Mouse (Mus musculus) frontal cortex, adult 2 months (tissue): Measurements from ENCODE around the gene Pomt2. TPM values are rescaled to one million over a fixed set of nuclear protein-coding genes. Genes with fewer than 3 reads are reported as not detected.

ENCODE experiments used
- polyA plus RNA-seq: library from polyadenylated mRNA; depleted of rRNA; stranded (reverse); fragments of >200 nt; gene quantifications from 2 replicates; pipeline ENCODE4 v1.2.3, GENCODE M21; 2012; rRNA removed

The Pomt2 gene
- polyA plus RNA-seq, 1 experiment: 21.0 TPM

Other genes with a start within 250 kb of the Pomt2 start
- 76.1 and 78.2 TPM in 2 replicates for gene Cipc, start 200.9 kb downstream of the Pomt2 start, polyA plus RNA-seq
- 35.4 and 41.3 TPM in 2 replicates for gene Zdhhc22, start 157.5 kb downstream of the Pomt2 start, polyA plus RNA-seq
- gene Tmem63c, start 126.6 kb downstream of the Pomt2 start, polyA plus RNA-seq: 26.0 and 31.8 TPM in 2 replicates
- 3.2 and 4.2 TPM in 2 replicates for gene Ngb, start 45.4 kb downstream of the Pomt2 start, polyA plus RNA-seq
- gene Gstz1, start 803 bp downstream of the Pomt2 start, polyA plus RNA-seq: 80.2 and 90.2 TPM in 2 replicates
- gene Samd15, start 51.8 kb upstream of the Pomt2 start, polyA plus RNA-seq: 2.3 and 2.9 TPM in 2 replicates
- 18.6 and 21.4 TPM in 2 replicates for gene Tmed8, start 52.5 kb upstream of the Pomt2 start, polyA plus RNA-seq
- 1.5 and 1.8 TPM in 2 replicates for gene Noxred1, start 90.8 kb upstream of the Pomt2 start, polyA plus RNA-seq
- gene Vipas39, start 118.3 kb upstream of the Pomt2 start, polyA plus RNA-seq: 66.9 and 72.8 TPM in 2 replicates
- gene Ahsa1, start 118.5 kb upstream of the Pomt2 start, polyA plus RNA-seq: 177 and 187 TPM in 2 replicates
- 0.18 and 0.42 TPM in 2 replicates for gene Ism2, start 151.7 kb upstream of the Pomt2 start, polyA plus RNA-seq
- 19.3 and 22.8 TPM in 2 replicates for gene Sptlc2, start 240.4 kb upstream of the Pomt2 start, polyA plus RNA-seq